Mouse (Mus musculus): ENCODE measurements around the gene Gstm5.

GRCm38 (mm10) chr3:107869097-107869496 lies 26.5 kb upstream of the Gstm5 start:
- TF ChIP-seq FLI1 (IDR thresholded peaks at IDR 0.05; ENCODE audit: low read length) (no peak), GATA1 (IDR thresholded peaks at IDR 0.05; ENCODE audit: borderline replicate concordance, low read length) (no peak)

Measured in megakaryocyte, embryonic 14.5 days (primary cell).